Mouse (Mus musculus): ENCODE results near the gene Ifih1.
A peak's percentile ranks its signal among the peaks of the same experiment; 100 is the strongest.

Ifih1 gene

GRCm38 (mm10) chr2:62646014-62646645, at the start of gene Ifih1:
Gene Ifih1 (minus strand): TSS chr2:62646255.
- DNase-seq, result peak; percentile 79 to 84

- DNase-seq, result no peak
Observed at GRCm38 (mm10) chr2:62685934-62686333, 39.9 kb upstream of the Ifih1 start.

GRCm38 (mm10) chr2:62684989-62685595, 39.0 kb upstream of the Ifih1 start:
- DNase-seq, result no peak

GRCm38 (mm10) chr2:62681667-62682066, 35.6 kb upstream of the Ifih1 start:
- no peak for DNase-seq

GRCm38 (mm10) chr2:62672788-62673187, 26.7 kb upstream of the Ifih1 start:
- no peak for DNase-seq

GRCm38 (mm10) chr2:62670767-62671166, 24.7 kb upstream of the Ifih1 start:
- no peak for DNase-seq

GRCm38 (mm10) chr2:62670301-62670700, 24.2 kb upstream of the Ifih1 start:
- no peak for DNase-seq

GRCm38 (mm10) chr2:62669848-62670247, 23.8 kb upstream of the Ifih1 start:
- DNase-seq, result no peak

GRCm38 (mm10) chr2:62665536-62665935, 19.5 kb upstream of the Ifih1 start:
- DNase-seq, result no peak

GRCm38 (mm10) chr2:62664839-62665238, 18.8 kb upstream of the Ifih1 start:
- DNase-seq, result no peak

- peak; percentile 87 to 93 for DNase-seq
Observed at GRCm38 (mm10) chr2:62664135-62664670, 18.1 kb upstream of the Ifih1 start, which contains the start of gene Gca. Gene Gca (plus strand): TSS chr2:62664285.

GRCm38 (mm10) chr2:62662560-62662959, 16.5 kb upstream of the Ifih1 start:
- no peak for DNase-seq

GRCm38 (mm10) chr2:62660565-62660964, 14.5 kb upstream of the Ifih1 start:
- DNase-seq, result no peak

GRCm38 (mm10) chr2:62656072-62656471, 10.0 kb upstream of the Ifih1 start:
- DNase-seq, result no peak

GRCm38 (mm10) chr2:62654519-62655338, 8.7 kb upstream of the Ifih1 start:
- peak; percentile 68 to 76 for DNase-seq

- no peak for DNase-seq
Observed at GRCm38 (mm10) chr2:62652466-62652865, 6.4 kb upstream of the Ifih1 start.

GRCm38 (mm10) chr2:62651890-62652289, 5.8 kb upstream of the Ifih1 start:
- DNase-seq, result no peak

GRCm38 (mm10) chr2:62646671-62647289, 725 bp upstream of the Ifih1 start:
- peak in 1 of 2 experiments; percentile 54 for DNase-seq

- DNase-seq, result peak; percentile 21 to 36
Observed at GRCm38 (mm10) chr2:62645475-62645874, 580 bp downstream of the Ifih1 start.

GRCm38 (mm10) chr2:62644891-62645290, 1.2 kb downstream of the Ifih1 start:
- no peak for DNase-seq

- DNase-seq, result peak; percentile 62 to 70
Observed at GRCm38 (mm10) chr2:62643405-62644305, 2.4 kb downstream of the Ifih1 start.

GRCm38 (mm10) chr2:62639869-62640268, 6.2 kb downstream of the Ifih1 start:
- no peak for DNase-seq

All from kidney, postnatal 4 days (tissue).